Mouse (Mus musculus) central nervous system, embryonic 11.5 days (tissue): ENCODE results near the gene Rbp3. TPM values are rescaled to one million over a fixed set of nuclear protein-coding genes. Genes with fewer than 3 reads are reported as not detected.

Source experiments
- polyA plus RNA-seq: library from polyadenylated mRNA; depleted of rRNA; stranded (reverse); fragments of >200 nt; gene quantifications from 2 replicates; pipeline ENCODE4 v1.2.3, GENCODE M21; 2012; rRNA removed

Rbp3 gene
- 0.01 TPM in 1 of 2 replicates, not detected in the other for polyA plus RNA-seq

GRCm38 (mm10) chr14:33953761-33954160, at the start of gene Rbp3:
TSS of gene Rbp3 (plus strand) at chr14:33954003.

GRCm38 (mm10) chr14:33923168-33924070, 30.4 kb upstream of the Rbp3 start, which contains the start of gene Gdf10:
TSS of gene Gdf10 (plus strand) at chr14:33923587.

DNA sequence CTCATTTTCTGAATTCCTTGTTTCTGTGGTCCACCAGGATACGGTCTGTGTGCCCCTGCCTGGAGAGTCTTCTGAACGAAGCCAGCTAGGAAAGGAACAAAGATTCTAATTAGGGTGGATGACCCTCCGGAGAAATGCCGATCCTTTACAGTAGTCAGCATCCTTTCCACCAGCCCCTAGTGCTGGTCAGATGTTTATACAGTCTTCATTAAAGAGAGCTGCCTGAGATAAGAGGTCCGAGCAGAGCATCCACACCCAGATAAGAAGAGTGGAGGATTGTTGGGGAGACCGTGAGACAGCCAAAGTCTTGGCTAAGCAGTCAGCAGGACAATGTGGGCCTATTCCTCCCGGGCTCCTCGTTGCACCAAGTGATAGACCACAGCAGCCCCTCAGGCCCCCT, 13.1 kb upstream of the Rbp3 start, which contains the start of gene Gdf2:
Gene Gdf2 (plus strand): TSS at position 301 of the 400 bp plus-strand sequence.

GRCm38 (mm10) chr14:33978604-33979059, 24.8 kb downstream of the Rbp3 start, which contains the start of gene Zfp488:
TSS of gene Zfp488 (minus strand) at chr14:33978764.

Other genes with a start within 250 kb of the Rbp3 start
- gene Gdf10, start 30.4 kb upstream of the Rbp3 start, polyA plus RNA-seq: 3.2 and 8.9 TPM in 2 replicates
- gene Gdf2, start 13.0 kb upstream of the Rbp3 start, polyA plus RNA-seq: 0.39 and 0.46 TPM in 2 replicates
- gene Zfp488, start 24.8 kb downstream of the Rbp3 start, polyA plus RNA-seq: 0.12 and 0.55 TPM in 2 replicates
- not detected in 2 replicates for gene Gm30083, start 61.2 kb downstream of the Rbp3 start, polyA plus RNA-seq
- not detected in 2 replicates for gene Gm5460, start 62.8 kb downstream of the Rbp3 start, polyA plus RNA-seq
- gene Antxrl, start 98.7 kb downstream of the Rbp3 start, polyA plus RNA-seq: not detected in 2 replicates
- 0.66 and 1.5 TPM in 2 replicates for gene Anxa8, start 132.0 kb downstream of the Rbp3 start, polyA plus RNA-seq
- not detected in 2 replicates for gene A630023A22Rik, start 148.8 kb downstream of the Rbp3 start, polyA plus RNA-seq
- 0.02 and 0.04 TPM in 2 replicates for gene Npy4r, start 198.5 kb downstream of the Rbp3 start, polyA plus RNA-seq
- gene Gprin2, start 247.7 kb downstream of the Rbp3 start, polyA plus RNA-seq: 1.3 and 1.4 TPM in 2 replicates